Mouse (Mus musculus) inflammation-experienced regulatory T-cells, adult 6 months (primary cell): ENCODE results near the gene Trim47. TPM values are rescaled to one million over a fixed set of nuclear protein-coding genes. Genes with fewer than 3 reads are reported as not detected.

Source experiments
- ATAC-seq: one replicate; pipeline ENCODE4 v1.8.0; 2017
- polyA plus RNA-seq, 3 experiments: library from polyadenylated mRNA; unstranded; fragments of 100-300 nt; shearing (Covaris generic); gene quantifications; one replicate each; pipeline ENCODE4 v1.2.1; 2017

The Trim47 gene
- polyA plus RNA-seq, 3 experiments from 2014 or later: 0.39 TPM; not detected in 2

DNA sequence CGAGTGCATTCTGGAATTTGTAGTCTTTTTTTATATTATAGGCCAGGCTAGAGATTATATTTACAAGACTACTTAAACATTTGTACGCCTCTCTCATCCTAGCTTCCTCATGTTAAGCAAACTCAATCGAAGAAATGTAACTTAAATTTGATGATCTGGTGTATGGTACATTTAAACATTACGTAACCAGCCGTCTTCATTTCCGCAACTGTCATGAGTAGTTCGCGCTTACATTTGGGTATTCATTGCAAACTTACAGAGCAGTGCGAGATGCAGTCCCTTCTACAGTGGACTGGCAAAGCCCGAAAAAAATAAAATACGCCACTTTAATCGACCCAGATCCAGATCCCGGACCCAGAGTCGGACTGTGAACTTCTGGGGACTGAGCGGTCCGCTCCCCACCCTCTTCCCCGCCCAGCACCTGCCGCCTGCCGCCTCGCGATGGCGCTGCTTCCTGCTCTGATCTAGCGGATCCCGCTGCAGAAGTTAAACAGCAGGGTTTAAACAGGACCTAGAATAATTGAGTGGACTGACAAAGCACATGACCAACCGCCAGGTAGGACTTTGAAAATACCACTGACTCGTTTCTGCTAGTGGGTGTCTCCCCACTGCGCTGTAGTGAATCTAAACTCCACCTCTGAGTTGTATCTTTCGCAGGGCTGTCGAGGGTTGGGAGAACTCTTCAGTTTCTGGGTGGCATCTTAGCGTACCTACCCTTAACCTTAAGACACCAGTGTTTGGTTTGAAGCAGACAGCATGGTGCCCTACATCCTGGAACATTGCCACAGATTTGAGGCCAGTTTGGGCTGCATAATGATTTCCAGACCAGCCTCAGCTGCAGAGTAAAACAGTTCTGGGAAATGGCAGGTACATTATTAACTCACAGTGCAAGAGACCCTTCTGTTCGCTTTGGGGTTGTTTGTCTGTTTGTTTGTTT, 39.5 kb downstream of the Trim47 start:
- ATAC-seq: peak; percentile 50

GRCm38 (mm10) chr11:116086258-116087193, 40.5 kb downstream of the Trim47 start, which contains the start of gene Wbp2:
Wbp2 (minus strand) TSS chr11:116086995.
- ATAC-seq: peak; percentile 97

GRCm38 (mm10) chr11:116084166-116084565, 42.8 kb downstream of the Trim47 start:
- ATAC-seq: no peak

DNA sequence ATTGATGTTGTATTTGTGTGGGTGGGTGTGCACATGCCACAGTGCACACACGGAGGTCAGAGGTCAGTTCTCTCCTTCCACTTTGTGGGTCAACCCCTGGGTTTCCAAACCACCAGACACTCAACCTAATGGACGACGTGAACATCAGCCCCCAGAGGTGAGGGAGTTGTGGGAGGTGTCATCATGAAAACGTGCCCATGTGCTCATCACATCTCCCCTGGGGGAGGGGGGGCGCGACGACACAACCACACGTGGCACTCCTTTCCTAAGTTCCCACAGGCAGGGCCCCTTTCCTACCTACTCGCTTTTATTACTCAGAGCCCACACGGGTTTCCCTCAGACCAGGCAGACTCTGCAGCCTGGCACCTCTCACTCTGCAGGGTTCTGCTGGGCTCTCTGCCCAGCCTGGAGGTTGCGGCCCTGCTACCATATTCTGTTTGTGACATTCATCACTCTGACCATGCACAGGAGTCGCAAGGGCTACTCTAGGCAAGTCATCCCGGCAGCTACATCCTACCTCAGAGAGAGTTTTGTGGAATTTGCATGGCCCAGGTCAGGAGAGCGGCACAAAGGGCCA, 43.8 kb downstream of the Trim47 start:
- no peak for ATAC-seq

- ATAC-seq: no peak
These were observed 45.9 kb downstream of the Trim47 start for GRCm38 (mm10) chr11:116081081-116081480.

- ATAC-seq: no peak
These were observed 47.5 kb downstream of the Trim47 start for GRCm38 (mm10) chr11:116079511-116079910.

DNA sequence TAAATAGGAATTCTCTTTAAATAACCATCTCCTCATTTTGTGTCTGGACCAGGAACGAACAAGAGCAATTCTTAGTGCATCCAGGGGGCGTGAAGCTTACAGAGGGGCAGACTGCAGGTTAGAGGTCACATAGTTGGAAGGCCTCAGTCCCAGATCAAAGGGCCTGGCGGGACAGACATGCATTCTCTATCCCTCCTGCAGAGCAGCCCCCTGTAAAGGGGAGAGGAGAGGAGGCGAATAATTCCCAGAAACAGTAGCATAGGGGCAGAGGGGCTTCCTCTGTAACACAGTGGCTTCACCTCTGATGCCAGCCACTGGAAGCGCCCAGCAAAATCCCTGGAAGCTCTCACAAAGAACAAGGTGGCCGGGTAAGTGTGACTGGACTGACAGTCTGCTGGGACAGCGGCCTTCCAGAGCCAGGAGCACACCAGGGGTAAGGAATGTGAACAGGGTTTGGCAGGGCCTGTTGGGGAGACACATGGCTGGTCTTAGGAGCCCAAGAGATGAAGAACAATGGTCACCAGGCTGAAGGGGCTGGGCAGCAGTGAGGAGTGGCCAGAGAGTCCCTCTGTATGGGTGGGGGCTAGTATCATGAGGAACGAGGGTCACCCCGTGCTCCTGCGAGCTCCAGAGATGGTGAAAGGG, 48.2 kb downstream of the Trim47 start:
- ATAC-seq: no peak

DNA sequence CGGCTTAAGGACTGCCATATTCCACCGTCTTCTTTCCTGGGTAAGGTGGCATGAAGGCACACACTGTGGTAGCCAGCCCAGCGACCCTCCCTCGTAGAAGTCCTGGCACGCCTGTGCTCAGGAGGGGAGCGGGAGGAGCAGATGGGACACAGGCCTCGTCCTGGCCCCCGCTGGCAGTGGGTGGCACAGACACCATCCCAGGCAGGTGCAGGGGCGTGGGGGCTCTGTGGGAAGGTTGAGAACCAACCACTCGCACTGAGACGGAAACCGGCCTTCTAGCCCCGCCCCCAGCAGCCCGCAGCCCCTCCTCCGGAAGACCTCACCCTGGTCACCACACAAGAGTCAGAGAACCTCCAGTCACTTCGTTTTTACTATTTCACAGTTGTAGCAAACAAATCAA, 48.8 kb downstream of the Trim47 start:
- peak; percentile 84 for ATAC-seq

- peak; percentile 49 for ATAC-seq
These were observed 49.4 kb downstream of the Trim47 start, which contains the start of gene Unc13d for GRCm38 (mm10) chr11:116077446-116078204. Unc13d (minus strand) TSS chr11:116077961.

DNA sequence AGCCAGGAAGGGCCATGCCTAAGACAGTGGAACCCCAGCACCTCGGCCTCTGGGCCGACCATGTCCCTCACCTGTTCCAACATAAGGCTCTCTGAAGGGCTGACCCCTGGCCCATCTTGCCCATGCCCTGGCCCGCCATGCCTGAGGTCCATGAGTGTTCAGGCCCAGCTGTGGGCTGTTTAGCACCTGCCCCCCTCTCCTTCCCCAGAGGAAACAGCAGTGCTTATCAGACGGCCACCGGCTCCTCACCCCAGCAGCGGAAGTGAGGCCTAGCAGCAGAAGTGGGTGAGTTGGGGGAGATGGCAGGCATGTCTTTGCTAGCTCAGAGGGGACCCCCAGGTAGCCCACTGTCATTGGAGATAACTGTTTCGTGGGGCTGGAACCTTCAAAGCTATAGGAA, 50.2 kb downstream of the Trim47 start:
- ATAC-seq: peak; percentile 60

GRCm38 (mm10) chr11:116076266-116076540, 50.8 kb downstream of the Trim47 start:
- ATAC-seq: no peak

- no peak for ATAC-seq
These were observed 51.3 kb downstream of the Trim47 start for GRCm38 (mm10) chr11:116075539-116076265.

GRCm38 (mm10) chr11:116074436-116074991, 52.5 kb downstream of the Trim47 start:
- ATAC-seq: no peak

DNA sequence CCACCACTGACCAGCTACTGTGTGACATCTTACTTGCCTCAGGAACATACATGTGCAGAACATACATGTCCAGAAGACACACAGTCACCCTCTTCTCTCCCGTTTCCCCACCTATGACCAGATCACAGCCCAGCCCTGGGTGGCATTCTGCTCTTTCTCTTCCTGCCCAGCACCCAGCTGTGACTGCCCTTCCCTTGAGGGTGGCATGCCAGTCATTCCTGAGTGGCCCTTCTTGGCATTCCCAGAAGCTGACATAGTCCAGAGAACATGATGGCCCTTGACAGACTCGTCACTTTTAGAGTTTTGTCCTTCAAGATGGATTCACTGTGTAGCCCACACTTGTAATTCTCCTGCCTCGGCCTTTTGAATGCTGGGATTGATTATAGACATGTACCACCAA, 54.4 kb downstream of the Trim47 start:
- no peak for ATAC-seq

DNA sequence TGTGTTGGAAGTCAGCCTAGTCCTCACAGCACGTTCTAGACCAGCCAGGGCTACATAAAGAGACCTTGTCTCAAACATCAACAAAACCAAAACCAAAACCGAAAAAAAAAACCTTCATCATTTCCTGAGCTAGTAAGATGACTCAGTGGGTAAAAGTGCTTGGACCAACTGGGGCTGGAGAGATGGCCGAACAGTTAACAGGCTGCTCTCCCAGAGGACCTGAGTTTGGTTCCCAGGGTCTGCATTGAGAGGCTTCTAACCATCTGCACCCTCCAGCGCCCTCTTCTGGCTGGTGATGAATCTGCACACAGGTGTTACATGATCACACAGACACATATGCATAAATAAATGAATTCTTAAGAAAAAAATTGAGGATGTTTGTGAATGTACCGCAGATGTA, 55.5 kb downstream of the Trim47 start:
- ATAC-seq: peak; percentile 60

GRCm38 (mm10) chr11:116065345-116065744, 61.7 kb downstream of the Trim47 start:
- ATAC-seq: no peak

GRCm38 (mm10) chr11:116064187-116064867, 62.7 kb downstream of the Trim47 start:
- no peak for ATAC-seq

- ATAC-seq: no peak
These were observed 63.4 kb downstream of the Trim47 start for GRCm38 (mm10) chr11:116063562-116063961.

GRCm38 (mm10) chr11:116062521-116062920, 64.5 kb downstream of the Trim47 start:
- no peak for ATAC-seq
